Mouse (Mus musculus) lung, postnatal 36 days (tissue): Measurements from ENCODE around the gene Dpp3.
"Not testable (repeated sequence)": the region's sequence is repeated elsewhere in the genome, so short reads cannot be mapped to it uniquely, and the experiment has no call there.

Source experiments
- DNase-seq: peaks from one replicate; pipeline ENCODE4 v3.0.0; 2022; ENCODE audit warnings: mixed read lengths

Dpp3 gene

DNA sequence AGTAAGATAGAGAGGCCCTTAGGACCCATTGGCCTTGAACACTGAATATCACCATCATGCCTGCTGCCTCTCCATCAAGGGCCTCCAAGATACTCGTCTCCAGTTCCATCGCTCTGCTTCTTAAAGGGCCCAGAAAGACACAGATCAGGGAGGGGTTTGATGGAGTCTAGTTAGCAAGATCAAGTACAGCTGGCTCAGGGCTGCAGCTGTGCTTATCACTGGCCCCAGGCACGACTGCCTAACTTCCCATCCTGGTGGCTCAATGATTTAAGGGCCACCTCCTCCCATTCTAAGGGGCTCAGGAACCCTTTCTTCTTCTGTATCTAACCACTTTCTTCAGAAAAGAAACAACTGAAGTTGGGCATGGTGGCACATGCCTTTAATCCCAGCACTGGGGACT, 36.3 kb downstream of the Dpp3 start:
- no peak for DNase-seq

DNA sequence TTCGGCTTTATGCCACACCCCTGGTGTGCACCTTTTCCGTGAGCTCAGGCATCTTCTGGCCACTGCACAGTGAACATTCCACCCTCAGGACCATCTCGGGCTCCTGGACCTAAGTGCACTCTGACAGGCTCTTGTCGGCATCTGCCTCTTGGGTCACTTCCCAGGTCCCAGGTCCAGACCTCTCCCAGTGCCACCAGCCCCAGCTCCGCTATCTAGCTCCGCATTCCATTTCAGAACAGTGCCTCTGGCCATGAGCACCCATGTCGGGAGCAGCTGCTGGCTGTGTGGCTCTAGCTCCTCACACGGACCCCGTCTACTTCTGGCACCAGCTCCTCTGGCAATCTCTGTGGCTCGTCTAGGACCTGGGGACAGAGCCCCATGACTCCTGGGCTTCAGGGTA, 38.3 kb downstream of the Dpp3 start:
- DNase-seq: no peak

GRCm38 (mm10) chr19:4883961-4884360, 44.1 kb downstream of the Dpp3 start:
- no peak for DNase-seq

GRCm38 (mm10) chr19:4879324-4879703, 48.8 kb downstream of the Dpp3 start:
- no peak for DNase-seq

- DNase-seq: peak; percentile 95
Measured at GRCm38 (mm10) chr19:4878405-4879323, 49.4 kb downstream of the Dpp3 start, which contains the start of gene Zdhhc24. Gene Zdhhc24 (plus strand): TSS chr19:4878668.

GRCm38 (mm10) chr19:4877785-4878184, 50.3 kb downstream of the Dpp3 start, which contains the start of gene Actn3:
Gene Actn3 (minus strand): TSS chr19:4877909.
- peak; percentile 35 for DNase-seq

DNA sequence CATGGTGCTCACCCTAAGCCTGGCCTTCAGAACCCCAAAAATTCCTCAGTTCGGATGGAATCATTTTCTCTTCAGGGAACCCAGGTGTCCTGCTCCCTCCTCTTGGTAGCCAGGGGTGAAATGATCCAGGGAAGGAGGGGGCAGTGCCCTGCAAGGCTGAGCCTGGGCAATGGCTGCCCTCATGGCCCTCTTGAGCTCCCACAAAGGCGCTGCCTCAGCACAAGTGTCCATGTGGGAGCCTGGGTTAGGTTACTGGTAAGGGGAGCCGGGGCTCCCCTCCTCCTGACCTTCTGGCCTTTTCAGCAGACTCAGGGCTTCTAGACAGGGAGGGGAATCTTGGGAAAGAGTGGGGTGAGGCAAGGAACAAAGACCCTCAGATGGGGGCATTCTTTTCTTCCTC, 51.3 kb downstream of the Dpp3 start:
- DNase-seq: no peak

DNA sequence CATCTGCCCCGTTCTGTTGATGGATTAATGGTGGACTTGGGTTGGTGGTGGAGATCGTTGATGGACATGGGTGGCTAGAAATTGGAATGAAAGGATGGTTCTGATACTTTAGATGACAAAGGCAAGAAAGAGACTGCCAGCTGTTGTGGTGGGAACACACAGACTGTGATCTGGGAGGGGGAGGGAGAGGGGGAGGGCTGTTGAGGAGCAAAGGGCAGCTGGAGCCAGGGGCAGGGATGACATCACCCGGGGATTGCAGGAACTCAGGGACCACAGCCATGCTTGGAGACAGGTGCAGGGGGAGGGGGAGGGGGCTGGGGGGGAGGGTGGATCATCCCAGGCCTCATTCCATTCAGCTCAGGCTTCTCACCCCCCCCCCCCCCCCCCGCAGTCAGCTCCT, 51.8 kb downstream of the Dpp3 start:
- no peak for DNase-seq

- not testable (repeated sequence) for DNase-seq
Measured at GRCm38 (mm10) chr19:4874613-4875012, 53.5 kb downstream of the Dpp3 start.

GRCm38 (mm10) chr19:4865147-4865546, 62.9 kb downstream of the Dpp3 start:
- peak; percentile 21 for DNase-seq

DNA sequence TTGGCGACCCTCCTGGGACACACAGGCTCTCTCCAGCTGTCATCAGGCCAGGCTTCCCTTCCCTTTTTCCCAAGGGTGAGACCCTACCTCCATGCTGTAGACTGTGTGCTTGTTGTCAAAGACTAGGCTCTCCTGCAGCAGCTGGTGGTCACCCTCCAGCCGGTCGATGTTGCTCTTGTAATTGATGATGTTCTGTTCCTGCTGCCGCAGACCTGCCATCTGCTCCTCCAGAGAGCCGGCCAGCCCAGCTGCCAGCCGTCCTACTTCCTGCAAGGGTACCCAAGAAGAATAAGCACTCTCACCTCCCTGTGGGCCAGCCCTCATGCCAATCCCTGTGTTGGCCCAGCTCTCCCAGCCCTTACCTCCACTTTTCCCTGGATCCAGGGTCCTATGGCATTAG, 65.0 kb downstream of the Dpp3 start:
- no peak for DNase-seq

DNA sequence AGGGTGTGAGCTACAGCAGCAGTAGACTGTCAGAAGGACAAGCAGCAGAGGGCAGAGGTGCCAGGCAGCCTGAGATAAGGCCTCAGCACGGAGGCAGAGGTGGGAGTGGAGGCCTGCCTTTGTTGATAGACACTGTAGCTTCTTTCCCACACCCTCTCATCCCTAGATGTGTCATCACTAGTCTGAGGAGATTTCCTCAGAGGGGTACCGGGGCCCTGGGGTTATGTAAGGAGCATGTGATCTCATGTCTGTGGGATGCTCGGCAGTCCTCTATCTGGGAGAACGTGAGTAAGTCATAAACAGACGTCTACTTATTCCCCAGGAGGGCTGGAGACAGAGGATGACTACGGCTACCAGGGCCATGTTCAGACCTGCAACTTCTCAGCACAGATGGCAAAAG, 69.0 kb downstream of the Dpp3 start:
- no peak for DNase-seq
